Mouse (Mus musculus): ENCODE results near the gene Mast1. TPM values are rescaled to one million over a fixed set of nuclear protein-coding genes. Genes with fewer than 3 reads are reported as not detected.

Gene Mast1
- polyA plus RNA-seq, 1 experiment from 2014 or later = 31.6 TPM

GRCm38 (mm10) chr8:84902367-84902919 is 34.7 kb downstream of the Mast1 start:
- peaks cover 15% of the 10 kb centered on the region for H3K4me1 ChIP-seq
- peak; percentile 19; the same call in 1 of the 2 replicates for ATAC-seq
- no peaks in the 10 kb centered on the region for H3K36me3 ChIP-seq (ENCODE audit: poor library complexity, severe bottlenecking)
- peak overlapping the region; percentile 89 for H3K4me2 ChIP-seq
- no peaks in the 10 kb centered on the region for H3K9me3 ChIP-seq (replicated peaks)
- H3K27me3 ChIP-seq = 0 out of 2 replicates have a peak, but pooled peaks cover 14% of the 10 kb centered on the region
- H3K9ac ChIP-seq = peak overlapping the region; percentile 64
- WGBS = 3% methylated on average over 24 of the region's 24 CpGs
- 0 out of 2 replicates have a peak overlapping the region, but pooled peaks have one; percentile 4 for H3K27ac ChIP-seq
- peak overlapping the region; percentile 53 for H3K4me3 ChIP-seq

DNA sequence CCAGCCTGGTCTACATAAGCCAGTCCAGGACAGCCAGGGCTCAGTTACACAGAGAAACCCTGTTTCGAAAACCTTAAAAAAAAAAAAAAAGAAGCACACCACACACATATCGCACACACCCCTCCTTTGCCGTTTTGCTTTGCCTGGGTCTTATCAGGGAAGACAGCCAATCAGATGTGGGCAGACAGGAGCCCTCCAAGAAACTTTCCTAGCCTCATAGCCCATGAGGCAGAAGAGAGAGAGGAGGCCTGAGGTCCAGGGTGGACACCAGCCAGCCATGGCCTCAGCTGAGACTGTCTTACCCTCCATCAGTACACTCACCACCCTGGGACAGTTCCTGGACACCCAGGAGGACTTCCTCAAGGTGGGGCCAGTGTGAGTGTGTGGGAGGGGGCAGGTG is 35.4 kb downstream of the Mast1 start, which contains the start of gene Klf1:
TSS of gene Klf1 (plus strand) at position 177 of the 400 bp plus-strand sequence.
- ATAC-seq = no peak
- Histone ChIP-seq H3K9ac (peak within 1 kb of the TSS; percentile 64), H3K27ac (0 out of 2 replicates have a peak within 1 kb of the TSS, but pooled peaks have one; percentile 4), H3K4me3 (peak within 1 kb of the TSS; percentile 53), H3K27me3 (0 out of 2 replicates have a peak, but pooled peaks cover 14% of the 10 kb centered on the region), H3K4me2 (peak within 1 kb of the TSS; percentile 89), H3K4me1 (peaks cover 15% of the 10 kb centered on the region), H3K36me3 (ENCODE audit: poor library complexity, severe bottlenecking) (no peaks in the 10 kb centered on the region), H3K9me3 (replicated peaks) (no peaks in the 10 kb centered on the region)
- WGBS = 83% methylated on average over 3 of the region's 3 CpGs

DNA sequence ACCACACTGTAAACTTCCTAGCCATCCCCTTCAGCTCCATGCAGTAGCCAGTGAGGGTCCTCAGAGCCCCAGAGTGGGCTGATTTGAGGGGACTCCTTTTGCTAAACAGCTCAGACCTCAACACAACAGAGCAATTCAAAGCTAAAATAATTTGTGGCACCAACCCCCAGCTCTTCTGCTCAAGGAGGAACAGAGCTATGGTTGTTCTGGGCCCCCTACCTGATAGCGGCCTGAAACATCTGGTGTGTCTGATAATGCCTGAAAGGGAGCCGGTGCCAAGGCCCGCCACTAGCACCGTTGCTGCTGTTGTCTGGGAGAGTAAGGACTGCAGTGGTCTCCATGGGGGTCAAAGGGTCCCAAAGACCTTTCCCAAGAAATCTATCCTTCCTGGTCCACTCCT is 36.1 kb downstream of the Mast1 start:
- ATAC-seq = no peak
- no peak overlapping the region for H3K27ac ChIP-seq
- no peaks in the 10 kb centered on the region for H3K9me3 ChIP-seq (replicated peaks)
- 66% methylated on average over 4 of the region's 4 CpGs for WGBS
- H3K9ac ChIP-seq = no peak overlapping the region
- H3K4me1 ChIP-seq = peaks cover 15% of the 10 kb centered on the region
- H3K27me3 ChIP-seq = 0 out of 2 replicates have a peak, but pooled peaks cover 14% of the 10 kb centered on the region
- no peak overlapping the region for H3K4me2 ChIP-seq
- no peaks in the 10 kb centered on the region for H3K36me3 ChIP-seq (ENCODE audit: poor library complexity, severe bottlenecking)
- H3K4me3 ChIP-seq = no peak overlapping the region

- Histone ChIP-seq H3K27me3 (0 out of 2 replicates have a peak, but pooled peaks cover 3% of the 10 kb centered on the region), H3K9me3 (replicated peaks) (no peaks in the 10 kb centered on the region), H3K4me3 (no peak overlapping the region), H3K4me2 (no peak overlapping the region), H3K9ac (no peak overlapping the region), H3K36me3 (ENCODE audit: poor library complexity, severe bottlenecking) (peaks cover 7% of the 10 kb centered on the region), H3K27ac (no peak overlapping the region), H3K4me1 (peaks cover 19% of the 10 kb centered on the region)
- WGBS = 86% methylated on average over 5 of the region's 5 CpGs
- no peak for ATAC-seq
Measured at GRCm38 (mm10) chr8:84895963-84896362, 41.2 kb downstream of the Mast1 start.

DNA sequence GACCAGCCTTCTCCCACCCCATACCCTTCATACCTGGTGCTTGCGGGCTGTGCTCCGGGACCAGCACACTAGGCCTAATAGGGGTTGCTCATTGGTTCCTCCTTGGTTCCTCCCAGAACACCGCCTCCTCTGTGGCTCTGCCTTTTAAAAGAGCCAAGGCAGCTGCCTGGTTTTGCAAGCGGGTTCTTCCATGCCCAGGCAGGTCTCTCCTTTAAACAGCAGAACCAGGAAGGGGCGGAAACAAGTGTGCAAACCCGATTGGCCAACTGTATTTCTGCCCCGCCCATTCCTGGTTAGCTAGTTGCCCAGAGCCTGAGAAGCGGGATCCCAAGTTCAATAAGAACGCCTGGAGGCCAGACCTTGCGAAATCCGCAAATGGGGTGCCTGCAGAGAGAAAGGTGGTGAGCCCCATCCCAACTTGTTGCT is 43.4 kb downstream of the Mast1 start, which contains the start of gene Gcdh:
TSS of gene Gcdh (minus strand) at position 213 of the 426 bp plus-strand sequence.
- peak within 1 kb of the TSS; percentile 81 for H3K4me3 ChIP-seq
- no peaks in the 10 kb centered on the region for H3K27me3 ChIP-seq
- no peaks in the 10 kb centered on the region for H3K9me3 ChIP-seq (replicated peaks)
- peak within 1 kb of the TSS; percentile 84 for H3K9ac ChIP-seq
- peak; percentile 99 for ATAC-seq
- WGBS = under 1% methylated on average over 11 of the region's 11 CpGs
- peak within 1 kb of the TSS; percentile 44; the same call in 1 of the 2 replicates for H3K27ac ChIP-seq
- H3K36me3 ChIP-seq (ENCODE audit: poor library complexity, severe bottlenecking) = peaks cover 25% of the 10 kb centered on the region
- H3K4me1 ChIP-seq = peaks cover 19% of the 10 kb centered on the region
- peak within 1 kb of the TSS; percentile 92 for H3K4me2 ChIP-seq

GRCm38 (mm10) chr8:84892993-84893708 is 44.0 kb downstream of the Mast1 start:
- Histone ChIP-seq H3K4me2 (peak overlapping the region; percentile 92), H3K9me3 (replicated peaks) (no peaks in the 10 kb centered on the region), H3K27ac (peak overlapping the region; percentile 44; the same call in 1 of the 2 replicates), H3K9ac (peak overlapping the region; percentile 84), H3K4me1 (peaks cover 19% of the 10 kb centered on the region), H3K36me3 (ENCODE audit: poor library complexity, severe bottlenecking) (peaks cover 31% of the 10 kb centered on the region), H3K4me3 (peak overlapping the region; percentile 81), H3K27me3 (no peaks in the 10 kb centered on the region)
- ATAC-seq = peak; percentile 57
- WGBS = 12% methylated on average over 31 of the region's 31 CpGs

- peaks cover 60% of the 10 kb centered on the region for H3K36me3 ChIP-seq (ENCODE audit: poor library complexity, severe bottlenecking)
- no peak overlapping the region for H3K9ac ChIP-seq
- no peaks in the 10 kb centered on the region for H3K9me3 ChIP-seq (replicated peaks)
- no peaks in the 10 kb centered on the region for H3K27me3 ChIP-seq
- no peak for ATAC-seq
- H3K4me3 ChIP-seq = no peak overlapping the region
- H3K4me1 ChIP-seq = peaks cover 15% of the 10 kb centered on the region
- WGBS = 89% methylated on average over 1 of the region's 1 CpGs
- no peak overlapping the region for H3K4me2 ChIP-seq
- no peak overlapping the region for H3K27ac ChIP-seq
Measured at GRCm38 (mm10) chr8:84889141-84889540, 48.0 kb downstream of the Mast1 start.

DNA sequence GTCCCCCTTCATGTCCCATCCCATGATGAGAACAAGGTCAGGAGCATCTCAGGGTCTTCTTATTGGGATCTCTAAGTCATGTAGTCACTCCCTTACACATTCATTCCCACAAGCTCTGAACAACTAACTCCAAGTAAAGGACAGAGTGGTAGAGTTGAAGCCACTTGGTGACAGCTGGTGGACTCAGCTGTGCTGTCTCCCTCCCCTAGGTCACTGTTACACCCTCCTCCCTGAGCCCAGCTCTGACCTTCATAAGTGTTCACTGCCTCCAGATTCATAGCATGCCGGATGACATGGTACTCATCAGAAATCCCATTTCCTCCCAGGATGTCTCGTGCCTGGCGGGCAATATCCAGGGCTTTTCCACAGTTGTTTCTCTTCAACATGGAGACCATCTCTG is 48.9 kb downstream of the Mast1 start:
- Histone ChIP-seq H3K27ac (no peak overlapping the region), H3K9me3 (replicated peaks) (no peaks in the 10 kb centered on the region), H3K4me3 (no peak overlapping the region), H3K27me3 (no peaks in the 10 kb centered on the region), H3K4me2 (no peak overlapping the region), H3K36me3 (ENCODE audit: poor library complexity, severe bottlenecking) (peaks cover 60% of the 10 kb centered on the region), H3K4me1 (peaks cover 11% of the 10 kb centered on the region), H3K9ac (no peak overlapping the region)
- ATAC-seq = no peak
- WGBS = 95% methylated on average over 3 of the region's 3 CpGs

DNA sequence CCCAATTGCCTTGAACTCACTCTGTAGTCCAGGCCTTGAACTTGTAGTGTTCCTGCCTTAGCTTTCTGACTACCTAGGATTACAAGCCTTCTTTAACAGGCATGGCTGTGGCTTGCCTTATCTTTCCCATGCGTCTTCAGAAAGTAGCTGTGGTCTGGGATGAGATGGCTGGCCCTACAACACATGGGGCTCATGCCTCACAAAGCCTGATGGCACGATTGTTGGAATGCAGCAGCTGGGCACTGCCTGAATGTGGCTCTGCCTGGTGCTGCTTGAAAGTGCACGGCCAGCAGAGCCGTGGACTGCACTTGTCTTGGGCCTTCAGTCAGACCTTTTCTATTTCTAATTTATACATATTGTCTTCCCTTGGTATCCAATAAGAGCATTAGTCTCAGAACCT is 52.4 kb downstream of the Mast1 start:
- Histone ChIP-seq H3K4me2 (no peak overlapping the region), H3K27me3 (no peaks in the 10 kb centered on the region), H3K36me3 (ENCODE audit: poor library complexity, severe bottlenecking) (peaks cover 43% of the 10 kb centered on the region), H3K9ac (no peak overlapping the region), H3K4me1 (no peaks in the 10 kb centered on the region), H3K9me3 (replicated peaks) (no peaks in the 10 kb centered on the region), H3K4me3 (no peak overlapping the region), H3K27ac (no peak overlapping the region)
- 89% methylated on average over 4 of the region's 4 CpGs for WGBS
- no peak for ATAC-seq

GRCm38 (mm10) chr8:84878915-84879314 is 58.2 kb downstream of the Mast1 start:
- H3K27me3 ChIP-seq = no peaks in the 10 kb centered on the region
- H3K9me3 ChIP-seq (replicated peaks) = no peaks in the 10 kb centered on the region
- WGBS = 69% methylated on average over 1 of the region's 1 CpGs

GRCm38 (mm10) chr8:84877297-84878035 is 59.7 kb downstream of the Mast1 start:
- H3K9me3 ChIP-seq (replicated peaks) = no peaks in the 10 kb centered on the region
- peak; percentile 57; the same call in 1 of the 2 replicates for ATAC-seq

More at GRCm38 (mm10) chr8:84878915-84879314, 58.2 kb downstream of the Mast1 start:
- H3K36me3 ChIP-seq (ENCODE audit: poor library complexity, severe bottlenecking) = no peaks in the 10 kb centered on the region
- H3K4me3 ChIP-seq = no peak overlapping the region
- no peak overlapping the region for H3K9ac ChIP-seq
- no peak overlapping the region for H3K4me2 ChIP-seq
- no peak overlapping the region for H3K27ac ChIP-seq
- H3K4me1 ChIP-seq = peaks cover 15% of the 10 kb centered on the region
- ATAC-seq = no peak

More at GRCm38 (mm10) chr8:84877297-84878035, 59.7 kb downstream of the Mast1 start:
- no peak overlapping the region for H3K4me2 ChIP-seq
- no peaks in the 10 kb centered on the region for H3K36me3 ChIP-seq (ENCODE audit: poor library complexity, severe bottlenecking)
- 59% methylated on average over 3 of the region's 3 CpGs for whole genome bisulfite sequencing
- H3K27me3 ChIP-seq = 0 out of 2 replicates have a peak, but pooled peaks cover 4% of the 10 kb centered on the region
- H3K4me3 ChIP-seq = no peak overlapping the region
- H3K27ac ChIP-seq = peak overlapping the region; percentile 63
- H3K9ac ChIP-seq = no peak overlapping the region
- H3K4me1 ChIP-seq = peaks cover 25% of the 10 kb centered on the region

All from forebrain, embryonic 13.5 days (tissue).